ENCODE assay signal across 31 mouse cellular contexts in genomic region chr11:115854674-115855073, GRCm38 (mm10). TPM values are rescaled to one million over a fixed set of nuclear protein-coding genes. Genes with fewer than 3 reads are reported as not detected.
A peak's percentile ranks its signal among the peaks of the same experiment; 100 is the strongest.
DNase-seq lines count a peak whose midpoint lies in the region; ATAC-seq and TF ChIP-seq lines count a peak whose summit lies in the region.
"Had no signal": no experiment of that assay in that cellular context is flagged by ENCODE, and none has a peak within 500 bp of the region (broad histone marks: within the 10 kb centered on the region; RNA-seq: fewer than 3 reads in every experiment).

No protein-coding gene starts in this region.

- ATAC-seq in midbrain, postnatal 0 days (ENCODE audit: low FRiP score): no peak
- ATAC-seq: forebrain, postnatal 0 days; inflammation-experienced regulatory T-cells, adult 6 months; midbrain, embryonic 15.5 days had no signal

- 75% methylated on average over 6 of the region's 6 CpGs for WGBS in midbrain, embryonic 10.5 days
- 71% methylated on average over 6 of the region's 6 CpGs for WGBS in midbrain, postnatal 0 days
- WGBS in limb, embryonic 10.5 days: 87% methylated on average over 6 of the region's 6 CpGs

- H3K27me3 ChIP-seq in midbrain, embryonic 10.5 days (ENCODE audit: low read depth, poor library complexity, severe bottlenecking): peaks cover 50% of the 10 kb centered on the region
- H3K27me3 ChIP-seq in midbrain, postnatal 0 days (ENCODE audit: insufficient read depth, low read length): peaks cover 19% of the 10 kb centered on the region
- H3K27me3 ChIP-seq in limb, embryonic 10.5 days (ENCODE audit: low read depth, poor library complexity, severe bottlenecking): peaks cover 41% of the 10 kb centered on the region

- peaks cover 22% of the 10 kb centered on the region for H3K4me1 ChIP-seq in midbrain, embryonic 10.5 days
- no peaks in the 10 kb centered on the region for H3K4me1 ChIP-seq in midbrain, postnatal 0 days (ENCODE audit: insufficient read depth, low read length)
- H3K4me1 ChIP-seq in limb, embryonic 10.5 days: peaks cover 16% of the 10 kb centered on the region

- H3K9ac ChIP-seq in midbrain, postnatal 0 days (replicated peaks; ENCODE audit: low read length, poor library complexity, severe bottlenecking): no peak overlapping the region
- H3K9ac ChIP-seq: embryonic facial prominence, embryonic 15.5 days; forebrain, embryonic 12.5 days; forebrain, postnatal 0 days; hindbrain, embryonic 15.5 days; kidney, embryonic 15.5 days; liver, embryonic 15.5 days; lung, embryonic 14.5 days; midbrain, embryonic 15.5 days had no signal

- no peak for TF ChIP-seq CTCF in midbrain, postnatal 0 days (IDR thresholded peaks at IDR 0.05)

- no peak overlapping the region for H3K4me2 ChIP-seq in midbrain, postnatal 0 days (ENCODE audit: low read depth, low read length, poor library complexity, severe bottlenecking)
- H3K4me2 ChIP-seq: embryonic facial prominence, embryonic 15.5 days; forebrain, embryonic 12.5 days; hindbrain, embryonic 15.5 days; kidney, embryonic 15.5 days; liver, embryonic 15.5 days; lung, embryonic 14.5 days; midbrain, embryonic 15.5 days had no signal

- H3K27ac ChIP-seq in midbrain, embryonic 10.5 days (replicated peaks): 0 out of 2 replicates have a peak overlapping the region, but pooled peaks have one; percentile 13
- no peak overlapping the region for H3K27ac ChIP-seq in midbrain, postnatal 0 days (ENCODE audit: low read depth, low read length)
- peak overlapping the region; percentile 10; the same call in 1 of the 2 replicates for H3K27ac ChIP-seq in limb, embryonic 10.5 days
- H3K27ac ChIP-seq: embryonic facial prominence, embryonic 15.5 days; forebrain, embryonic 12.5 days; hindbrain, embryonic 10.5 days; hindbrain, embryonic 15.5 days; kidney, embryonic 15.5 days; layer of hippocampus, adult 2 months; liver, embryonic 15.5 days; midbrain, embryonic 15.5 days had no signal

- H3K4me3 ChIP-seq in midbrain, embryonic 10.5 days: no peak overlapping the region
- no peak overlapping the region for H3K4me3 ChIP-seq in midbrain, postnatal 0 days (ENCODE audit: low read depth, low read length)
- H3K4me3 ChIP-seq in limb, embryonic 10.5 days: no peak overlapping the region
- H3K4me3 ChIP-seq: embryonic facial prominence, embryonic 15.5 days; forebrain, embryonic 12.5 days; hindbrain, embryonic 10.5 days; hindbrain, embryonic 15.5 days; kidney, embryonic 15.5 days; layer of hippocampus, adult 2 months; liver, embryonic 15.5 days; midbrain, embryonic 15.5 days had no signal

- DNase-seq in frontal cortex, postnatal 36 days (ENCODE audit: low spot score in 2 of 2): peak; percentile 16 to 19
- DNase-seq in frontal cortex, postnatal 10 days (ENCODE audit: low spot score in 2 of 2): no peak
- no peak for DNase-seq in midbrain, embryonic 10.5 days (ENCODE audit: low spot score)
- DNase-seq in midbrain, postnatal 0 days (ENCODE audit: low spot score): no peak
- DNase-seq in brain, adult 2 months (ENCODE audit: low read depth, low spot score): peak; percentile 61
- DNase-seq in limb, embryonic 10.5 days (ENCODE audit: low spot score): no peak
- no peak for DNase-seq in spleen, adult 12 weeks (ENCODE audit: low spot score)
- no peak for DNase-seq in ovary, adult 18-20 months (ENCODE audit: low spot score)
- DNase-seq: adrenal gland, postnatal 14 days; cerebellum, adult 11-12 months; cerebellum, adult 9-11 months; forebrain, postnatal 0 days; gastrocnemius, postnatal 10 days; heart, postnatal 14 days; kidney, adult 11 months; kidney, postnatal 25 days; liver; lung, embryonic 14.5 days; lung, postnatal 14 days; thymus, adult 18-20 months; thymus, postnatal 25 days had no signal

- no peaks in the 10 kb centered on the region; the same call in 1 of the 2 replicates for H3K36me3 ChIP-seq in midbrain, embryonic 10.5 days
- no peaks in the 10 kb centered on the region for H3K36me3 ChIP-seq in midbrain, postnatal 0 days (ENCODE audit: insufficient read depth, low read length)
- peaks cover 43% of the 10 kb centered on the region for H3K36me3 ChIP-seq in limb, embryonic 10.5 days
- H3K36me3 ChIP-seq: forebrain, embryonic 12.5 days; hindbrain, embryonic 15.5 days; midbrain, embryonic 15.5 days had no signal

- H3K9me3 ChIP-seq in midbrain, embryonic 10.5 days (replicated peaks): no peaks in the 10 kb centered on the region
- H3K9me3 ChIP-seq in midbrain, postnatal 0 days (ENCODE audit: low read length): no peaks in the 10 kb centered on the region
- H3K9me3 ChIP-seq in limb, embryonic 10.5 days (replicated peaks): no peaks in the 10 kb centered on the region
- H3K9me3 ChIP-seq: embryonic facial prominence, embryonic 15.5 days; forebrain, embryonic 12.5 days; hindbrain, embryonic 10.5 days; hindbrain, embryonic 15.5 days; kidney, embryonic 15.5 days; liver, embryonic 15.5 days; midbrain, embryonic 15.5 days had no signal

RNA-seq across cellular contexts. Expression of gene Myo15b, which starts 3.5 kb away (rescaled TPM):
- polyA plus RNA-seq in midbrain, embryonic 10.5 days (2016; fragmentation: Nextera tagmentation; extraction: Ambion mirVana): 0.12 and 0.21 TPM in 2 replicates
- total RNA-seq in midbrain, postnatal 0 days (2014; rRNA removed): not detected in 2 replicates
- 0.09 and 0.29 TPM in 2 replicates for polyA plus RNA-seq in midbrain, postnatal 0 days (2015; fragmentation: Nextera tagmentation; extraction: Ambion mirVana)
- polyA plus RNA-seq in limb, embryonic 10.5 days (2016; fragmentation: Nextera tagmentation; extraction: Ambion mirVana): 0.05 and 0.18 TPM in 2 replicates
- total RNA-seq: forebrain, postnatal 0 days; gastrocnemius, postnatal 10 days; neutrophil, adult 5-6 weeks had no signal
- polyA plus RNA-seq: inflammation-experienced regulatory T-cells, adult 6 months had no signal

RNA-seq across cellular contexts. Expression of gene Llgl2, which starts 30.8 kb away (rescaled TPM):
- 5.5 and 5.9 TPM in 2 replicates for polyA plus RNA-seq in midbrain, embryonic 10.5 days (2016; fragmentation: Nextera tagmentation; extraction: Ambion mirVana)
- total RNA-seq in midbrain, postnatal 0 days (2014; rRNA removed): 0.99 and 1.0 TPM in 2 replicates
- polyA plus RNA-seq in midbrain, postnatal 0 days (2015; fragmentation: Nextera tagmentation; extraction: Ambion mirVana): 0.51 and 0.81 TPM in 2 replicates
- 11.2 and 12.3 TPM in 2 replicates for polyA plus RNA-seq in limb, embryonic 10.5 days (2016; fragmentation: Nextera tagmentation; extraction: Ambion mirVana)

RNA-seq across cellular contexts. Expression of gene Tsen54, which starts 40.1 kb away (rescaled TPM):
- 35.3 and 39.7 TPM in 2 replicates for polyA plus RNA-seq in midbrain, embryonic 10.5 days (2016; fragmentation: Nextera tagmentation; extraction: Ambion mirVana)
- 25.0 and 27.7 TPM in 2 replicates for total RNA-seq in midbrain, postnatal 0 days (2014; rRNA removed)
- 14.8 and 15.5 TPM in 2 replicates for polyA plus RNA-seq in midbrain, postnatal 0 days (2015; fragmentation: Nextera tagmentation; extraction: Ambion mirVana)
- 42.5 and 48.8 TPM in 2 replicates for polyA plus RNA-seq in limb, embryonic 10.5 days (2016; fragmentation: Nextera tagmentation; extraction: Ambion mirVana)

RNA-seq across cellular contexts. Expression of gene Caskin2, which starts 41.2 kb away (rescaled TPM):
- 17.5 and 18.6 TPM in 2 replicates for polyA plus RNA-seq in midbrain, embryonic 10.5 days (2016; fragmentation: Nextera tagmentation; extraction: Ambion mirVana)
- total RNA-seq in midbrain, postnatal 0 days (2014; rRNA removed): 18.5 and 27.9 TPM in 2 replicates
- 7.2 and 8.3 TPM in 2 replicates for polyA plus RNA-seq in midbrain, postnatal 0 days (2015; fragmentation: Nextera tagmentation; extraction: Ambion mirVana)
- 18.1 and 18.9 TPM in 2 replicates for polyA plus RNA-seq in limb, embryonic 10.5 days (2016; fragmentation: Nextera tagmentation; extraction: Ambion mirVana)

RNA-seq across cellular contexts. Expression of gene Smim5, which starts 45.1 kb away (rescaled TPM):
- polyA plus RNA-seq in midbrain, embryonic 10.5 days (2016; fragmentation: Nextera tagmentation; extraction: Ambion mirVana): 1.0 and 1.6 TPM in 2 replicates
- not detected in 2 replicates for total RNA-seq in midbrain, postnatal 0 days (2014; rRNA removed)
- polyA plus RNA-seq in midbrain, postnatal 0 days (2015; fragmentation: Nextera tagmentation; extraction: Ambion mirVana): 1.3 and 1.5 TPM in 2 replicates
- 1.7 and 2.0 TPM in 2 replicates for polyA plus RNA-seq in limb, embryonic 10.5 days (2016; fragmentation: Nextera tagmentation; extraction: Ambion mirVana)

Comparison
In these comparisons a context has a peak if more than half of its experiments do, and no peak if none do; other contexts are left out.
1. DNase-seq: peak in frontal cortex, postnatal 36 days (2 of 2) and brain, adult 2 months (single experiment); none in frontal cortex, postnatal 10 days (0 of 2), midbrain, embryonic 10.5 days (single experiment), midbrain, postnatal 0 days (single experiment), limb, embryonic 10.5 days (single experiment), spleen, adult 12 weeks (single experiment) and ovary, adult 18-20 months (single experiment).